Mouse (Mus musculus) hindbrain, embryonic 15.5 days (tissue): ENCODE results near the gene Eif4g2. TPM values are rescaled to one million over a fixed set of nuclear protein-coding genes. Genes with fewer than 3 reads are reported as not detected.

ENCODE experiments used
- ATAC-seq: fragments of 200-750 bp; cut with Nextera tagmentation; 2 replicates; pipeline ENCODE4 v1.8.0; 2017; ENCODE audit warnings: low read depth, moderate number of reproducible peaks, moderate TSS enrichment; ENCODE audit not compliant: low FRiP score
- H3K27ac ChIP-seq: fragments of 300-500 bp; sonication (generic); replicated peaks from 2 replicates; pipeline ENCODE4 v1.5.1; 2015; ENCODE audit warnings: mild to moderate bottlenecking, inconsistent platforms
- H3K27me3 ChIP-seq: fragments of 300-500 bp; sonication (generic); 2 replicates; pipeline ENCODE4 v1.6.1; 2015; ENCODE audit warnings: control low read depth, inconsistent platforms
- H3K36me3 ChIP-seq: fragments of 300-500 bp; sonication (generic); 2 replicates; pipeline ENCODE4 v1.6.1; 2015; ENCODE audit warnings: control low read depth, inconsistent platforms
- H3K4me1 ChIP-seq: fragments of 300-500 bp; sonication (generic); replicated peaks from 2 replicates; pipeline ENCODE4 v1.6.1; 2015; ENCODE audit warnings: control low read depth, inconsistent platforms
- H3K4me2 ChIP-seq: fragments of 300-500 bp; sonication (generic); 2 replicates; pipeline ENCODE4 v1.6.1; 2015; ENCODE audit warnings: moderate library complexity, mild to moderate bottlenecking, inconsistent platforms
- H3K4me3 ChIP-seq: fragments of 300-500 bp; sonication (generic); 2 replicates; pipeline ENCODE4 v1.5.1; 2015; ENCODE audit warnings: mild to moderate bottlenecking, inconsistent platforms
- H3K9ac ChIP-seq: fragments of 300-500 bp; sonication (generic); 2 replicates; pipeline ENCODE4 v1.6.1; 2015; ENCODE audit warnings: inconsistent platforms
- H3K9me3 ChIP-seq: fragments of 300-500 bp; sonication (generic); 2 replicates; pipeline ENCODE4 v1.6.1; 2016; ENCODE audit warnings: control low read depth, inconsistent platforms
- WGBS: fragments of 180-500 bp; shearing (Covaris S2); methylation state at CpG from one replicate; pipeline ENCODE4 v1.1.7; 2015; 5-methylcytosine and 5-hydroxymethylcytosine counted together
- polyA plus RNA-seq: library from polyadenylated mRNA; unstranded; fragments of >200 nt; fragmentation: Nextera tagmentation; extraction: Ambion mirVana; gene quantifications from 2 replicates; pipeline ENCODE4 v1.2.1, GENCODE M21; 2015

The Eif4g2 gene
- polyA plus RNA-seq, 1 experiment from 2014 or later = 1,033 TPM

GRCm38 (mm10) chr7:111062971-111063370 lies 19.9 kb downstream of the Eif4g2 start:
- Histone ChIP-seq H3K4me3 (no peak overlapping the region), H3K4me1 (no peaks in the 10 kb centered on the region), H3K9me3 (no peaks in the 10 kb centered on the region), H3K4me2 (no peak overlapping the region), H3K9ac (no peak overlapping the region), H3K36me3 (peaks cover 6% of the 10 kb centered on the region), H3K27ac (no peak overlapping the region), H3K27me3 (no peaks in the 10 kb centered on the region)
- no peak for ATAC-seq
- WGBS = 92% methylated on average over 1 of the region's 1 CpGs

DNA sequence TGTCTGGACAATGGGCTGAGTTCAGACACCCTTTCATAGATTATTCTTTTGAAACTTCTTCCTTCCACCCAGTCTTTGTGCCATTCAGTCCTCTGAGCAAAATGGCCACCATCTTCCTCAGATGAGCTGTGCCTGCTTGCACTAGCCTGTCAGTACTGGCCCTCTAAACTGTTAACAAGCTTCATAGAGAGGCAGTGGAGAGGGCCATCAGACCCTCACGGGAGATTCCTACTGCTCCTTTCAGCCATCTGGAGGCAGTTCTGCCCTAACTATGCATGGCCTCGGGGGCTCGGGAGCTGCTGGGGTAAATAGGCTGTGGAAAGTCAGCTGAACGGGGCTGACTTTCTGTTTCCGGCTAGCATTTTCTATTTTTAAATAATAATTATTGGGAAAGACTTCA lies 23.3 kb downstream of the Eif4g2 start:
- H3K27me3 ChIP-seq = no peaks in the 10 kb centered on the region
- 42% methylated on average over 5 of the region's 5 CpGs for WGBS
- no peak for ATAC-seq
- H3K27ac ChIP-seq = no peak overlapping the region
- H3K4me1 ChIP-seq = no peaks in the 10 kb centered on the region
- H3K4me3 ChIP-seq = no peak overlapping the region
- H3K9me3 ChIP-seq = no peaks in the 10 kb centered on the region
- peaks cover 20% of the 10 kb centered on the region for H3K36me3 ChIP-seq
- H3K4me2 ChIP-seq = no peak overlapping the region
- H3K9ac ChIP-seq = no peak overlapping the region

GRCm38 (mm10) chr7:111055984-111056657 lies 26.7 kb downstream of the Eif4g2 start:
- Histone ChIP-seq H3K4me1 (no peaks in the 10 kb centered on the region), H3K4me2 (no peak overlapping the region), H3K4me3 (no peak overlapping the region), H3K9me3 (no peaks in the 10 kb centered on the region), H3K27ac (no peak overlapping the region), H3K36me3 (peaks cover 51% of the 10 kb centered on the region), H3K9ac (no peak overlapping the region), H3K27me3 (no peaks in the 10 kb centered on the region)
- no peak for ATAC-seq
- WGBS = 90% methylated on average over 3 of the region's 3 CpGs

DNA sequence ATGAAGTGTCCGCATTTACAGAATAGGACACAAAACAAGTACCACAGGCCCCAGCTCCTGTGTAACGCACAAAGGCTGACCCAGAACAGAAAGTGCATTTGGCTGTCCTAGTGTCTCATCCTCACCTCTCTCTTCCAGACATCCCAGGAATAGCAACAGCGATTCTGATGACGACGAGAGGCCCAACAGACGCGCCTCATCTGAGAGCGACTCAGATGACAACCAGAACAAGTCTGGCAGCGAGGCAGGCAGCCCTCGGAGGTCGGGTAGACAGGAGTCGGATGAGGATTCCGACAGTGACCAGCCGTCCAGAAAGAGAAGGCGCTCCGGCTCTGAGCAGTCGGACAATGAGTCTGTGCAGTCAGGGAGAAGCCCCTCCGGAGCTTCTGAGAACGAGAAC lies 27.6 kb downstream of the Eif4g2 start:
- Histone ChIP-seq H3K27me3 (no peaks in the 10 kb centered on the region), H3K27ac (no peak overlapping the region), H3K4me1 (no peaks in the 10 kb centered on the region), H3K9ac (no peak overlapping the region), H3K4me3 (no peak overlapping the region), H3K36me3 (peaks cover 57% of the 10 kb centered on the region), H3K9me3 (no peaks in the 10 kb centered on the region), H3K4me2 (no peak overlapping the region)
- no peak for ATAC-seq
- 94% methylated on average over 19 of the region's 19 CpGs for WGBS

GRCm38 (mm10) chr7:111049652-111050421 lies 33.0 kb downstream of the Eif4g2 start:
- Histone ChIP-seq H3K27ac (no peak overlapping the region), H3K4me2 (no peak overlapping the region), H3K9me3 (no peaks in the 10 kb centered on the region), H3K4me1 (no peaks in the 10 kb centered on the region), H3K36me3 (peaks cover 83% of the 10 kb centered on the region), H3K9ac (no peak overlapping the region), H3K4me3 (no peak overlapping the region), H3K27me3 (no peaks in the 10 kb centered on the region)
- 56% methylated on average over 6 of the region's 6 CpGs for WGBS
- no peak for ATAC-seq

- Histone ChIP-seq H3K27me3 (no peaks in the 10 kb centered on the region), H3K9ac (no peak overlapping the region), H3K36me3 (peaks cover 84% of the 10 kb centered on the region), H3K9me3 (no peaks in the 10 kb centered on the region), H3K4me2 (no peak overlapping the region), H3K27ac (no peak overlapping the region), H3K4me1 (no peaks in the 10 kb centered on the region), H3K4me3 (no peak overlapping the region)
- no peak for ATAC-seq
- 81% methylated on average over 5 of the region's 5 CpGs for WGBS
Observed at GRCm38 (mm10) chr7:111048920-111049319, 33.9 kb downstream of the Eif4g2 start.

DNA sequence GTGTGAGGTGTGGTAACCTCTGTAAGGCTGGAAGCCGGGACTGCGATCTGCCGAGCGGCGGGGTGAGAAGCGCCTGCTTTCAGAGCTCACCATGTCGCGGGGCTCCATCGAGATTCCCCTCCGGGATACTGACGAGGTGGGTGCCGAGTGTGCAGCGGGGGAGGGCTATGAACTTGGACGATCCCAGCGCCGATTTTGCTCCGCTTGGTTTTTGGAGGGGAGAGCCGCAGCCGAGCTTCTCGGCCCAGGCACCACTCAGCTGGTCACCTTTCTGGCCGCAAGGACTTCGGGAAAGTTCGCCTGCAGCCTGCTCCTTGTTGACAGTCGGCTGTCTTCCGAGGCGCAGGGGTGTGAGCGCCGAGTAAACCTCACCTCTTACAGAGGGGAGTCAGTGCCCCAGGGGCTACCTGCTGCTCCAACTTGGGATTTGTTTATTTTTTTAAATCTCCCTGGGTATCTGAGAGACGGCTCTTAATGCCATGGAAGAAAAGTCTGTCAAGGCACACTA lies 53.7 kb downstream of the Eif4g2 start:
- peak overlapping the region; percentile 77 for H3K4me2 ChIP-seq
- H3K4me3 ChIP-seq = peak overlapping the region; percentile 74
- peaks cover 29% of the 10 kb centered on the region for H3K4me1 ChIP-seq
- peak overlapping the region; percentile 97 for H3K27ac ChIP-seq
- H3K9me3 ChIP-seq = no peaks in the 10 kb centered on the region
- peaks cover 7% of the 10 kb centered on the region for H3K36me3 ChIP-seq
- H3K9ac ChIP-seq = peak overlapping the region; percentile 65
- WGBS = under 1% methylated on average over 29 of the region's 29 CpGs
- peak; percentile 59 for ATAC-seq
- H3K27me3 ChIP-seq = no peaks in the 10 kb centered on the region

- H3K36me3 ChIP-seq = 0 out of 2 replicates have a peak, but pooled peaks cover 5% of the 10 kb centered on the region
- peak within 1 kb of the TSS; percentile 74 for H3K4me3 ChIP-seq
- peak within 1 kb of the TSS; percentile 97 for H3K27ac ChIP-seq
- peak; percentile 97 for ATAC-seq
- H3K27me3 ChIP-seq = no peaks in the 10 kb centered on the region
- no peaks in the 10 kb centered on the region for H3K9me3 ChIP-seq
- H3K4me2 ChIP-seq = peak within 1 kb of the TSS; percentile 77
- peaks cover 31% of the 10 kb centered on the region for H3K4me1 ChIP-seq
- H3K9ac ChIP-seq = peak within 1 kb of the TSS; percentile 65
- 6% methylated on average over 45 of the region's 45 CpGs for WGBS
Observed at GRCm38 (mm10) chr7:111028281-111029045, 54.4 kb downstream of the Eif4g2 start, which contains the start of gene Ctr9. Gene Ctr9 (plus strand): TSS chr7:111028951.

DNA sequence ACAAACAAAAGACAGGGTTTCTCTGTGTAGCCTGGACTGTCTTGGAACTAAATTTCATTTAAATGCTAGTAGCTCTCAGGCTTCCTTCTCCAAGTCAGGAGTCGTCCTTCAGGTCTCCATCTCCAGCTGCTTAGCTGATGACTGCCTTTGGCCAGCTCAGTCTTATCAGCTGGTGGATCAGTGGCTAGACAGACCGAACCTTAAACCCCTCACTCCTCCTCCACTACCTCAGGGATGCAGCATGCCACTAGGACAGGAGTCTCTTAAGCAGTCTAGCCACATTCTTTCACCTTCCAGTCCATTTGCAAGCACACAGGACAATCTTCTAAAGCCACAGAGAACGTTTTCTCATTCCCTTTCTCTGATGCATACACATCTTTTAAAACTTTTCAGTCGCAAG lies 57.9 kb downstream of the Eif4g2 start:
- ATAC-seq = no peak
- 65% methylated on average over 4 of the region's 4 CpGs for WGBS
- H3K9me3 ChIP-seq = no peaks in the 10 kb centered on the region

DNA sequence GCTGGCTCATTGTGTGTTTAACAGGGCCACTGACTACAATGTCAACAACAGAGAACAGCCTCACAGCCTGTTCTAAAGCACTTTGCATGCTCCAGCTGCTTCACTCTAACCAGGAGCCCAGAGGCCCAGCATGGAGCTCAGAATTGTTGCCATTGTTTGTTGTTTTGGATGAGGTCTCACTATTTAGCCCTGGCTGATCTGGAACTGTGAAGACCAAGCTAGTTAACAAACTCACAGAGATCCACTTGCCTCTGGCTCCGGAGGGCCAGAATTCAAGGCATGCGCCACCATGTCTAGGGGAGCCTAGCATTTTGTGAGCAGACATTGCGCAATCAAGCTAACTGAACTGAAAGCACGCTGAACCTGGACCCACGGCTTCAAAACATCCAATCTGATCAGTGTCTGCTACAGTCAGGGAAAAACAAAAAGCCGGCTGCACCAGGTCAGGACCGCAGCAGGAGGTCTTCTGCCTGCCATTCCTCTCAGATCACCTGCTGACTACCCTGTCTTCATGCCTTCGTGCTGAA lies 58.7 kb downstream of the Eif4g2 start:
- H3K9me3 ChIP-seq = no peaks in the 10 kb centered on the region
- 19% methylated on average over 8 of the region's 8 CpGs for WGBS
- no peak overlapping the region for H3K9ac ChIP-seq
- no peak overlapping the region for H3K4me2 ChIP-seq
- no peaks in the 10 kb centered on the region for H3K27me3 ChIP-seq
- H3K4me3 ChIP-seq = no peak overlapping the region
- peaks cover 6% of the 10 kb centered on the region; the same call in 1 of the 2 replicates for H3K4me1 ChIP-seq
- no peak for ATAC-seq
- H3K36me3 ChIP-seq = no peaks in the 10 kb centered on the region
- H3K27ac ChIP-seq = peak overlapping the region; percentile 38; the same call in 1 of the 2 replicates

More for the DNA sequence above, 57.9 kb downstream of the Eif4g2 start:
- Histone ChIP-seq H3K4me3 (no peak overlapping the region), H3K27ac (no peak overlapping the region), H3K4me1 (peaks cover 12% of the 10 kb centered on the region), H3K9ac (no peak overlapping the region), H3K4me2 (no peak overlapping the region), H3K27me3 (no peaks in the 10 kb centered on the region), H3K36me3 (no peaks in the 10 kb centered on the region)

GRCm38 (mm10) chr7:111020814-111021213 lies 62.0 kb downstream of the Eif4g2 start:
- Histone ChIP-seq H3K9me3 (no peaks in the 10 kb centered on the region), H3K27ac (no peak overlapping the region), H3K27me3 (no peaks in the 10 kb centered on the region), H3K4me3 (no peak overlapping the region), H3K9ac (no peak overlapping the region), H3K4me1 (peaks cover 6% of the 10 kb centered on the region; the same call in 1 of the 2 replicates), H3K36me3 (no peaks in the 10 kb centered on the region), H3K4me2 (no peak overlapping the region)
- 86% methylated on average over 4 of the region's 4 CpGs for WGBS
- ATAC-seq = no peak
